8 mouse cellular contexts compared by ENCODE assay signal in genomic region chr2:127142577-127143157, GRCm38 (mm10). TPM values are rescaled to one million over a fixed set of nuclear protein-coding genes. Genes with fewer than 3 reads are reported as not detected.
DNase-seq lines count a peak whose midpoint lies in the region; ATAC-seq lines count a peak whose summit lies in the region.

No protein-coding gene starts in this region.

- H3K36me3 ChIP-seq in forebrain, embryonic 14.5 days (ENCODE audit: control insufficient read depth, insufficient read depth, low read length) = 0 out of 2 replicates have a peak, but pooled peaks cover 10% of the 10 kb centered on the region
- peaks cover 26% of the 10 kb centered on the region for H3K36me3 ChIP-seq in limb, embryonic 12.5 days
- peaks cover 3% of the 10 kb centered on the region; the same call in 1 of the 2 replicates for H3K36me3 ChIP-seq in stomach, embryonic 15.5 days

- no peaks in the 10 kb centered on the region for H3K9me3 ChIP-seq in forebrain, embryonic 14.5 days (replicated peaks; ENCODE audit: control insufficient read depth, low read length)
- H3K9me3 ChIP-seq in limb, embryonic 12.5 days = no peaks in the 10 kb centered on the region
- H3K9me3 ChIP-seq in stomach, embryonic 15.5 days = no peaks in the 10 kb centered on the region

- peak overlapping the region; percentile 76 for H3K9ac ChIP-seq in forebrain, embryonic 14.5 days (ENCODE audit: low read length)
- peak overlapping the region; percentile 69 for H3K9ac ChIP-seq in limb, embryonic 12.5 days (replicated peaks)
- H3K9ac ChIP-seq in stomach, embryonic 15.5 days = peak overlapping the region; percentile 27; the same call in 1 of the 2 replicates

- ATAC-seq in forebrain, embryonic 14.5 days = 0 out of 2 replicates have a peak, but pooled peaks have one; percentile 3
- no peak for ATAC-seq in limb, embryonic 12.5 days (ENCODE audit: insufficient number of reproducible peaks, insufficient read depth, low FRiP score, low TSS enrichment, low read depth)
- no peak for ATAC-seq in stomach, embryonic 15.5 days (ENCODE audit: insufficient read depth, low FRiP score, low read depth)

- no peaks in the 10 kb centered on the region for H3K27me3 ChIP-seq in forebrain, embryonic 14.5 days (replicated peaks; ENCODE audit: control insufficient read depth, insufficient read depth, low read length)
- H3K27me3 ChIP-seq in limb, embryonic 12.5 days = no peaks in the 10 kb centered on the region
- H3K27me3 ChIP-seq in stomach, embryonic 15.5 days (replicated peaks) = no peaks in the 10 kb centered on the region

- 0 out of 2 replicates have a peak, but pooled peaks cover 10% of the 10 kb centered on the region for H3K4me1 ChIP-seq in forebrain, embryonic 14.5 days (ENCODE audit: control insufficient read depth, insufficient read depth, low read length)
- peaks cover 28% of the 10 kb centered on the region for H3K4me1 ChIP-seq in limb, embryonic 12.5 days (replicated peaks)
- H3K4me1 ChIP-seq in stomach, embryonic 15.5 days = peaks cover 13% of the 10 kb centered on the region

- peak overlapping the region; percentile 56 for H3K4me2 ChIP-seq in forebrain, embryonic 14.5 days (ENCODE audit: low read length)
- peak overlapping the region; percentile 78 for H3K4me2 ChIP-seq in limb, embryonic 12.5 days
- peak overlapping the region; percentile 83 for H3K4me2 ChIP-seq in stomach, embryonic 15.5 days

- H3K27ac ChIP-seq in forebrain, embryonic 14.5 days (ENCODE audit: low read depth, low read length) = no peak overlapping the region
- 0 out of 2 replicates have a peak overlapping the region, but pooled peaks have one; percentile 29 for H3K27ac ChIP-seq in limb, embryonic 12.5 days
- 0 out of 2 replicates have a peak overlapping the region, but pooled peaks have one; percentile 28 for H3K27ac ChIP-seq in stomach, embryonic 15.5 days

- 13% methylated on average over 6 of the region's 6 CpGs for WGBS in forebrain, embryonic 14.5 days
- 14% methylated on average over 6 of the region's 6 CpGs for WGBS in limb, embryonic 12.5 days
- 10% methylated on average over 6 of the region's 6 CpGs for WGBS in stomach, embryonic 15.5 days

- peak overlapping the region; percentile 50 for H3K4me3 ChIP-seq in forebrain, embryonic 14.5 days (ENCODE audit: low read depth, low read length)
- peak overlapping the region; percentile 62 for H3K4me3 ChIP-seq in limb, embryonic 12.5 days (replicated peaks)
- peak overlapping the region; percentile 65 for H3K4me3 ChIP-seq in stomach, embryonic 15.5 days (replicated peaks)

- peak; percentile 12 to 20 for DNase-seq in cerebellum, postnatal 10 days
- DNase-seq in cerebellum, adult 18-20 months = no peak
- peak; percentile 29 for DNase-seq in CD4-positive, CD25-positive, alpha-beta regulatory T cell, adult 2 months (ENCODE audit: low read depth, low spot score)
- no peak for DNase-seq in forebrain, embryonic 14.5 days (ENCODE audit: low spot score)
- no peak for DNase-seq in left cerebral cortex, adult 9 months (ENCODE audit: low spot score in 2 of 2)
- no peak for DNase-seq in retina, embryonic 14.5 days (ENCODE audit: low spot score)

RNA-seq across cellular contexts. Expression of gene Itpripl1, which starts 0.6 kb away (rescaled TPM):
- polyA plus RNA-seq in forebrain, embryonic 14.5 days (2014; fragmentation: Nextera tagmentation; extraction: Ambion mirVana) = 10.4 and 11.4 TPM in 2 replicates
- 20.8 and 23.0 TPM in 2 replicates for polyA plus RNA-seq in limb, embryonic 12.5 days (2016; fragmentation: Nextera tagmentation; extraction: Ambion mirVana)
- 28.8 and 29.9 TPM in 2 replicates for polyA plus RNA-seq in stomach, embryonic 15.5 days (2015; fragmentation: Nextera tagmentation; extraction: Ambion mirVana)

RNA-seq across cellular contexts. Expression of gene Ncaph, which starts 8.9 kb away (rescaled TPM):
- polyA plus RNA-seq in forebrain, embryonic 14.5 days (2014; fragmentation: Nextera tagmentation; extraction: Ambion mirVana) = 45.2 and 52.8 TPM in 2 replicates
- polyA plus RNA-seq in limb, embryonic 12.5 days (2016; fragmentation: Nextera tagmentation; extraction: Ambion mirVana) = 112 TPM in 2 replicates
- polyA plus RNA-seq in stomach, embryonic 15.5 days (2015; fragmentation: Nextera tagmentation; extraction: Ambion mirVana) = 73.9 and 78.8 TPM in 2 replicates

Comparison
In these comparisons a context has a peak if more than half of its experiments do, and no peak if none do; other contexts are left out.
1. DNase-seq: peak in cerebellum, postnatal 10 days (2 of 2) and CD4-positive, CD25-positive, alpha-beta regulatory T cell, adult 2 months (single experiment); none in cerebellum, adult 18-20 months (0 of 2), forebrain, embryonic 14.5 days (single experiment), left cerebral cortex, adult 9 months (0 of 2) and retina, embryonic 14.5 days (single experiment).
2. Peak in every context shown above with its lines, with median percentiles within 50 percentile points of each other: H3K4me2 ChIP-seq, H3K4me3 ChIP-seq and H3K9ac ChIP-seq.